Mouse (Mus musculus): ENCODE data around the gene Pgrmc1. TPM values are rescaled to one million over a fixed set of nuclear protein-coding genes. Genes with fewer than 3 reads are reported as not detected.

Gene Pgrmc1
- total RNA-seq, 2 experiments from 2014 or later = 29.8 to 52.1 TPM

- no peak for ATAC-seq (replicated peaks; ENCODE audit: poor library complexity, severe bottlenecking)
Observed at GRCm38 (mm10) chrX:36600066-36600465, 2.1 kb downstream of the Pgrmc1 start.

- ATAC-seq (replicated peaks; ENCODE audit: poor library complexity, severe bottlenecking) = no peak
Observed at GRCm38 (mm10) chrX:36602926-36603325, 4.9 kb downstream of the Pgrmc1 start.

GRCm38 (mm10) chrX:36604040-36604439, 6.0 kb downstream of the Pgrmc1 start:
- peak; percentile 33; the same call in 1 of the 2 replicates for ATAC-seq (replicated peaks; ENCODE audit: poor library complexity, severe bottlenecking)

GRCm38 (mm10) chrX:36609117-36609516, 11.1 kb downstream of the Pgrmc1 start:
- ATAC-seq (replicated peaks; ENCODE audit: poor library complexity, severe bottlenecking) = no peak

GRCm38 (mm10) chrX:36628102-36628501, 30.1 kb downstream of the Pgrmc1 start:
- ATAC-seq (replicated peaks; ENCODE audit: poor library complexity, severe bottlenecking) = no peak

- ATAC-seq (replicated peaks; ENCODE audit: poor library complexity, severe bottlenecking) = no peak
Observed at GRCm38 (mm10) chrX:36630771-36631170, 32.8 kb downstream of the Pgrmc1 start.

- ATAC-seq (replicated peaks; ENCODE audit: poor library complexity, severe bottlenecking) = no peak
Observed at GRCm38 (mm10) chrX:36640046-36640445, 42.0 kb downstream of the Pgrmc1 start.

GRCm38 (mm10) chrX:36644657-36645551, 46.9 kb downstream of the Pgrmc1 start, which contains the start of gene Akap17b:
TSS of gene Akap17b (minus strand) at chrX:36645395.
- ATAC-seq (replicated peaks; ENCODE audit: poor library complexity, severe bottlenecking) = peak; percentile 99

Other genes with a start within 250 kb of the Pgrmc1 start
- gene Gm6268, start 196.9 kb upstream of the Pgrmc1 start, total RNA-seq (2014; fragmentation: Nextera tagmentation) = not detected in 2 replicates
- not detected in 2 replicates for gene Gm6268, start 196.9 kb upstream of the Pgrmc1 start, total RNA-seq (2017)
- gene Gm14569, start 106.4 kb upstream of the Pgrmc1 start, total RNA-seq (2014; fragmentation: Nextera tagmentation) = not detected in 2 replicates
- gene Gm14569, start 106.4 kb upstream of the Pgrmc1 start, total RNA-seq (2017) = not detected in 2 replicates
- gene Akap17b, start 47.2 kb downstream of the Pgrmc1 start, total RNA-seq (2014; fragmentation: Nextera tagmentation) = 1.6 and 2.6 TPM in 2 replicates
- gene Akap17b, start 47.2 kb downstream of the Pgrmc1 start, total RNA-seq (2017) = 3.4 and 3.8 TPM in 2 replicates
- 2.5 and 4.3 TPM in 2 replicates for gene Slc25a43, start 145.5 kb downstream of the Pgrmc1 start, total RNA-seq (2014; fragmentation: Nextera tagmentation)
- gene Slc25a43, start 145.5 kb downstream of the Pgrmc1 start, total RNA-seq (2017) = 1.0 and 1.2 TPM in 2 replicates
- gene Slc25a5, start 197.4 kb downstream of the Pgrmc1 start, total RNA-seq (2014; fragmentation: Nextera tagmentation) = 933 and 1,044 TPM in 2 replicates
- 865 and 1,012 TPM in 2 replicates for gene Slc25a5, start 197.4 kb downstream of the Pgrmc1 start, total RNA-seq (2017)